40 mouse cellular contexts compared by ENCODE assay signal in genomic region chr1:82797088-82797487, GRCm38 (mm10). TPM values are rescaled to one million over a fixed set of nuclear protein-coding genes. Genes with fewer than 3 reads are reported as not detected.
DNase-seq lines count a peak whose midpoint lies in the region; ATAC-seq and TF ChIP-seq lines count a peak whose summit lies in the region.
"Had no signal": no experiment of that assay in that cellular context is flagged by ENCODE, and none has a peak within 500 bp of the region (broad histone marks: within the 10 kb centered on the region; RNA-seq: fewer than 3 reads in every experiment).

No protein-coding gene starts in this region.

- no peak for DNase-seq in heart, adult 9 months (ENCODE audit: low spot score in 2 of 2)
- DNase-seq in liver, embryonic 13.5 days = no peak
- DNase-seq in spleen, adult 18-20 months = no peak
- no peak for DNase-seq in layer of hippocampus, adult 2 months (ENCODE audit: low spot score in 2 of 2)
- DNase-seq: adrenal gland, postnatal 25 days; cerebellum, adult 18-20 months; cerebellum, postnatal 14 days; gastrocnemius, adult 2 months; gastrocnemius, postnatal 36 days; heart, adult 2 months; heart, postnatal 36 days; kidney, adult 9 months; kidney, postnatal 10 days; lung, adult 2 months; lung, postnatal 10 days; right cerebral cortex, postnatal 4 days; thymus, adult 2 months; thymus, postnatal 36 days had no signal

- H3K9me3 ChIP-seq in heart, embryonic 12.5 days (replicated peaks) = no peaks in the 10 kb centered on the region
- H3K9me3 ChIP-seq in liver, embryonic 13.5 days (replicated peaks) = no peaks in the 10 kb centered on the region
- H3K9me3 ChIP-seq in intestine, embryonic 16.5 days (ENCODE audit: control insufficient read depth, low read length) = no peaks in the 10 kb centered on the region
- H3K9me3 ChIP-seq: hindbrain, embryonic 13.5 days; limb, embryonic 13.5 days; midbrain, embryonic 12.5 days; neural tube, embryonic 12.5 days had no signal

- no peak for TF ChIP-seq CTCF in layer of hippocampus, adult 2 months (conservative IDR thresholded peaks at IDR 0.05)

- H3K9ac ChIP-seq in heart, embryonic 12.5 days = no peak overlapping the region
- no peak overlapping the region for H3K9ac ChIP-seq in liver, embryonic 13.5 days
- no peak overlapping the region for H3K9ac ChIP-seq in intestine, embryonic 16.5 days (ENCODE audit: low read depth, low read length)
- H3K9ac ChIP-seq: hindbrain, embryonic 13.5 days; limb, embryonic 13.5 days; midbrain, embryonic 12.5 days; neural tube, embryonic 12.5 days had no signal

- H3K27me3 ChIP-seq in heart, embryonic 12.5 days (replicated peaks) = no peaks in the 10 kb centered on the region
- peaks cover 4% of the 10 kb centered on the region; the same call in 1 of the 2 replicates for H3K27me3 ChIP-seq in liver, embryonic 13.5 days
- no peaks in the 10 kb centered on the region for H3K27me3 ChIP-seq in intestine, embryonic 16.5 days (replicated peaks; ENCODE audit: control insufficient read depth, insufficient read depth, low read length)
- H3K27me3 ChIP-seq: hindbrain, embryonic 13.5 days; limb, embryonic 13.5 days; midbrain, embryonic 12.5 days; neural tube, embryonic 12.5 days had no signal

- no peak overlapping the region for H3K4me3 ChIP-seq in heart, embryonic 12.5 days
- H3K4me3 ChIP-seq in liver, embryonic 13.5 days (replicated peaks) = no peak overlapping the region
- no peak overlapping the region for H3K4me3 ChIP-seq in macrophage (ENCODE audit: inconsistent target)
- H3K4me3 ChIP-seq in intestine, embryonic 16.5 days (ENCODE audit: low read length) = no peak overlapping the region
- H3K4me3 ChIP-seq in layer of hippocampus, adult 2 months = no peak overlapping the region
- H3K4me3 ChIP-seq: erythroblast, embryonic 14.5 days; gastrocnemius, adult 2 months; heart, adult 2 months; hindbrain, embryonic 13.5 days; limb, embryonic 13.5 days; midbrain, embryonic 12.5 days; myocyte; neural tube, embryonic 12.5 days had no signal

- WGBS in heart, embryonic 12.5 days = 88% methylated on average over 4 of the region's 4 CpGs
- WGBS in liver, embryonic 13.5 days (ENCODE audit: insufficient replicate concordance) = 60% methylated on average over 4 of the region's 4 CpGs
- WGBS in macrophage (ENCODE audit: missing documents) = 28% methylated on average over 4 of the region's 4 CpGs
- WGBS in intestine, embryonic 16.5 days = 94% methylated on average over 4 of the region's 4 CpGs

- peaks cover 10% of the 10 kb centered on the region for H3K4me1 ChIP-seq in heart, embryonic 12.5 days (replicated peaks)
- H3K4me1 ChIP-seq in liver, embryonic 13.5 days (replicated peaks) = peaks cover 39% of the 10 kb centered on the region
- peaks cover 2% of the 10 kb centered on the region; the same call in 1 of the 2 replicates for H3K4me1 ChIP-seq in intestine, embryonic 16.5 days (ENCODE audit: control insufficient read depth, insufficient read depth, low read length)
- H3K4me1 ChIP-seq: hindbrain, embryonic 13.5 days; midbrain, embryonic 12.5 days had no signal

- no peak overlapping the region for H3K4me2 ChIP-seq in heart, embryonic 12.5 days
- no peak overlapping the region for H3K4me2 ChIP-seq in liver, embryonic 13.5 days
- H3K4me2 ChIP-seq in intestine, embryonic 16.5 days (ENCODE audit: low read depth, low read length) = no peak overlapping the region
- H3K4me2 ChIP-seq: hindbrain, embryonic 13.5 days; limb, embryonic 13.5 days; midbrain, embryonic 12.5 days; neural tube, embryonic 12.5 days had no signal

- no peaks in the 10 kb centered on the region for H3K79me2 ChIP-seq in macrophage (ENCODE audit: inconsistent target)

- H3K36me3 ChIP-seq in heart, embryonic 12.5 days = no peaks in the 10 kb centered on the region
- H3K36me3 ChIP-seq in liver, embryonic 13.5 days = no peaks in the 10 kb centered on the region
- no peaks in the 10 kb centered on the region for H3K36me3 ChIP-seq in macrophage (ENCODE audit: inconsistent target)
- no peaks in the 10 kb centered on the region for H3K36me3 ChIP-seq in intestine, embryonic 16.5 days (ENCODE audit: control insufficient read depth, insufficient read depth, low read length)
- H3K36me3 ChIP-seq: hindbrain, embryonic 13.5 days; limb, embryonic 13.5 days; midbrain, embryonic 12.5 days; neural tube, embryonic 12.5 days had no signal

- ATAC-seq in heart, embryonic 12.5 days (ENCODE audit: insufficient number of reproducible peaks, low FRiP score) = 0 out of 2 replicates have a peak, but pooled peaks have one; percentile 56
- peak; percentile 71 for ATAC-seq in liver, embryonic 13.5 days (ENCODE audit: low read depth)
- no peak for ATAC-seq in intestine, embryonic 16.5 days
- ATAC-seq: forebrain, embryonic 16.5 days; intestine, postnatal 0 days had no signal

- no peak overlapping the region for H3K27ac ChIP-seq in heart, embryonic 12.5 days (ENCODE audit: poor library complexity, severe bottlenecking)
- H3K27ac ChIP-seq in liver, embryonic 13.5 days = peak overlapping the region; percentile 29; the same call in 1 of the 2 replicates
- peak overlapping the region; percentile 96 for H3K27ac ChIP-seq in macrophage
- H3K27ac ChIP-seq in intestine, embryonic 16.5 days (ENCODE audit: low read length) = no peak overlapping the region
- H3K27ac ChIP-seq in layer of hippocampus, adult 2 months = no peak overlapping the region
- H3K27ac ChIP-seq: gastrocnemius, adult 2 months; heart, adult 2 months; hindbrain, embryonic 13.5 days; limb, embryonic 13.5 days; midbrain, embryonic 12.5 days; neural tube, embryonic 12.5 days had no signal

RNA-seq across cellular contexts. Expression of gene Gm47791, which starts 26.0 kb away (rescaled TPM):
- polyA plus RNA-seq in heart, embryonic 12.5 days (2016; fragmentation: Nextera tagmentation; extraction: Ambion mirVana) = not detected in 2 replicates
- not detected in 2 replicates for polyA plus RNA-seq in liver, embryonic 13.5 days (2015; fragmentation: Nextera tagmentation; extraction: Ambion mirVana)
- total RNA-seq in macrophage (2018; cell fraction: chromatin; rRNA removed) = not detected
- total RNA-seq in macrophage (2018; cell fraction: cytosol; rRNA removed) = not detected
- total RNA-seq in macrophage (2018; cell fraction: nucleus; rRNA removed) = not detected
- not detected in 3 replicates for polyA plus RNA-seq in macrophage (2018)
- not detected in 2 replicates for polyA plus RNA-seq in intestine, embryonic 16.5 days (2015; fragmentation: Nextera tagmentation; extraction: Ambion mirVana)
- not detected for total RNA-seq in layer of hippocampus, adult 2 months (2021)
- total RNA-seq: adrenal gland, adult 18-20 months; adrenal gland, postnatal 25 days; gastrocnemius, adult 2 months; gastrocnemius, postnatal 36 days; heart, adult 2 months; heart, postnatal 36 days; layer of hippocampus, adult 8-10 months; layer of hippocampus, postnatal 25 days; left cerebral cortex, adult 8-10 months; left cerebral cortex, postnatal 36 days; midbrain, postnatal 0 days had no signal
- polyA plus RNA-seq: brain, embryonic 14.5 days; cortical plate, adult 2 months; embryonic facial prominence, embryonic 14.5 days; erythroblast, embryonic 14.5 days; forebrain, embryonic 11.5 days; forebrain, embryonic 16.5 days; heart, adult 2 months; heart, embryonic 16.5 days; hindbrain, embryonic 13.5 days; intestine, postnatal 0 days; limb, embryonic 13.5 days; lung, adult 2 months; midbrain, embryonic 12.5 days; midbrain, postnatal 0 days; myocyte; neural tube, embryonic 12.5 days; thymus, adult 2 months had no signal

RNA-seq across cellular contexts. Expression of gene Tm4sf20, which starts 28.8 kb away (rescaled TPM):
- polyA plus RNA-seq in heart, embryonic 12.5 days (2016; fragmentation: Nextera tagmentation; extraction: Ambion mirVana) = 0.17 TPM in 1 of 2 replicates, not detected in the other
- 0.25 TPM in 1 of 2 replicates, not detected in the other for polyA plus RNA-seq in liver, embryonic 13.5 days (2015; fragmentation: Nextera tagmentation; extraction: Ambion mirVana)
- not detected for total RNA-seq in macrophage (2018; cell fraction: chromatin; rRNA removed)
- total RNA-seq in macrophage (2018; cell fraction: cytosol; rRNA removed) = not detected
- total RNA-seq in macrophage (2018; cell fraction: nucleus; rRNA removed) = not detected
- polyA plus RNA-seq in macrophage (2018) = not detected in 3 replicates
- polyA plus RNA-seq in intestine, embryonic 16.5 days (2015; fragmentation: Nextera tagmentation; extraction: Ambion mirVana) = 201 and 234 TPM in 2 replicates
- total RNA-seq in layer of hippocampus, adult 2 months (2021) = not detected
- total RNA-seq: adrenal gland, adult 18-20 months; adrenal gland, postnatal 25 days; gastrocnemius, adult 2 months; gastrocnemius, postnatal 36 days; heart, adult 2 months; heart, postnatal 36 days; layer of hippocampus, adult 8-10 months; layer of hippocampus, postnatal 25 days; left cerebral cortex, adult 8-10 months; left cerebral cortex, postnatal 36 days; midbrain, postnatal 0 days had no signal
- polyA plus RNA-seq: brain, embryonic 14.5 days; cortical plate, adult 2 months; erythroblast, embryonic 14.5 days; forebrain, embryonic 16.5 days; heart, adult 2 months; hindbrain, embryonic 13.5 days; lung, adult 2 months; midbrain, postnatal 0 days; myocyte had no signal

RNA-seq across cellular contexts. Expression of gene Agfg1, which starts 42.2 kb away (rescaled TPM):
- 46.4 and 47.0 TPM in 2 replicates for polyA plus RNA-seq in heart, embryonic 12.5 days (2016; fragmentation: Nextera tagmentation; extraction: Ambion mirVana)
- 47.2 and 53.9 TPM in 2 replicates for polyA plus RNA-seq in liver, embryonic 13.5 days (2015; fragmentation: Nextera tagmentation; extraction: Ambion mirVana)
- total RNA-seq in macrophage (2018; cell fraction: chromatin; rRNA removed) = 100 to 1,000 TPM in 4 of 26 experiments, 10 to 100 TPM in 22; 35.8 to 142 (median 48.2) TPM
- total RNA-seq in macrophage (2018; cell fraction: cytosol; rRNA removed) = 10 to 100 TPM; 30.0 to 75.1 (median 37.3) TPM
- 100 to 1,000 TPM in 1 of 26 experiments, 10 to 100 TPM in 25; 33.2 to 103 (median 46.5) TPM for total RNA-seq in macrophage (2018; cell fraction: nucleus; rRNA removed)
- polyA plus RNA-seq in macrophage (2018) = 27.2 to 65.1 TPM (median 30.0 TPM) in 3 replicates
- polyA plus RNA-seq in intestine, embryonic 16.5 days (2015; fragmentation: Nextera tagmentation; extraction: Ambion mirVana) = 14.1 and 31.8 TPM in 2 replicates
- total RNA-seq in layer of hippocampus, adult 2 months (2021) = 10 to 100 TPM; 68.9 TPM

Comparison
In these comparisons a context has a peak if more than half of its experiments do, and no peak if none do; other contexts are left out.
1. H3K27ac ChIP-seq: peak in liver, embryonic 13.5 days (single experiment) and macrophage (single experiment); none in heart, embryonic 12.5 days (single experiment), intestine, embryonic 16.5 days (single experiment) and layer of hippocampus, adult 2 months (single experiment).
2. RNA of gene Tm4sf20, which starts 28.8 kb away (polyA plus RNA-seq): 201 to 234 TPM in intestine, embryonic 16.5 days; 0.25 TPM in liver, embryonic 13.5 days, 0.17 TPM in heart, embryonic 12.5 days and not detected in macrophage; every median in the first group is over 100 times any median in the second.